Mouse (Mus musculus): Measurements from ENCODE around the gene Mad2l2. TPM values are rescaled to one million over a fixed set of nuclear protein-coding genes. Genes with fewer than 3 reads are reported as not detected.

The Mad2l2 gene
- polyA plus RNA-seq, 1 experiment from 2014 or later, result 90.6 TPM

DNA sequence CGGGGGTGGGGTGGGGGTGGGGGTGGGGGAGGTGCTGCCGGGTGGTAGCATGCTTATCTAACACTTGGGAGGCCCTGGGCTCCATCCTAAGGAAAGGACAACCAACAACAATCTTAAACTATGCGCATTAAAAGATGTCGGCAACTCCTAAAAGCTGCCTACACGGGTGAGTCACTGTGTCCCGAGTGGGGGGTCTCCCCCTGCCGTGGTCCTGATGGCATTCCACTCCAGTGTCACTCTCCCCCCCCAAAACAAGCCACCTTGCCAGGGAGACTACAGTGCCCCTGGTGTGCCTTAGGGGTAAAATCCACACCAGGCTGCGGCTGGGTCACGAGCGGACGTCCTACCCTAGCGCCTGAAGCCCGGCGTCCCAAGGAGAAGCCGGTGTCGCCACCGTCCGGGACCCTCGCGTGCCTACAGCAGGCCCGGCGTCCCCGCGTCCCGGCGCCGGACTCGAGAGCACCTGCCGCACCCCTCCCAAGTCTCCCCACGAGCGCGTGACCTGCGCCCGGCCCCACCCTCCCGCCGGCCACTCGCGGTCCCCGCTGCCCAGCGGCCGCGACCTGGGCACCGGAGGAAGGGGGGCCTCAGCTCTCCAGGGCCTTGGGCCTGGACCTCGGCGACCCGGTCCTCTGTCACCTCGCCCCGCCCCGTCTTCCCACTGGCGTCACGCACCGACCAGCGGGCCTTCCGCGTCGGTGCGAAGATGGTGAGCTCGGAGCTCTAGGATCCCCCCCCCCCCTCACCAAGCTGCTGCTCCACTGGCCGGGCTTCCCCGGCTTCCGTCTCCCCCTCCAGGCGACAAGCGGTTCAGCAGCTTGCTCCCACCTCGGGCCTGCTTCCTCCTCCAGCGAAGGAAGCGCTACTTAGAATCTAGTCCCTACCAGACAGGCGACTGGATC, 21.3 kb downstream of the Mad2l2 start, which contains the start of gene Fbxo6:
TSS of gene Fbxo6 (minus strand) at position 874 of the 902 bp plus-strand sequence.
- ATAC-seq (ENCODE audit: low FRiP score, low read depth), result peak; percentile 90
- 2% methylated on average over 67 of the region's 67 CpGs for WGBS
- peaks cover 50% of the 10 kb centered on the region for H3K36me3 ChIP-seq

DNA sequence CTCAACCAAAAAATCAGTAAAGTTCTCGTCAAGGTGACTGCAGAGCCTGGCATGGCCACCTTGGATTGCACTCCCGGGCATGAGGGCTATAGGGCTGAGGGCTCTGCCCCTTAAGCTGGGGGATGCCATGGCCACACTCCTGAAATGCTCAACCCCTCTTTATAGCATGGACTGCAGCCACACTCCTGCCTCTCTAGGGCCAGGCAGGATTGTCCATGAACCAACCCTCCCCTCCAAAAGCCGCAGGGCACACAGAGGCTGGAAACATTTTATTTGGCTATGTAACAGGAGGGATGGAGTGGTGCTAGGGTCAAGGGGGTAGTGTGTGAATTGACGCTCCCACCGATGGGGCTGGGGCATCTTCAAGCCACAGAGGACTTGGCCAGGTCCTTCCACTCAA, 22.4 kb downstream of the Mad2l2 start:
- peak; percentile 23; the same call in 1 of the 2 replicates for ATAC-seq (ENCODE audit: low FRiP score, low read depth)
- Histone ChIP-seq H3K9ac (no peak overlapping the region), H3K9me3 (no peaks in the 10 kb centered on the region), H3K4me2 (replicated peaks) (no peak overlapping the region), H3K27me3 (replicated peaks) (no peaks in the 10 kb centered on the region), H3K4me3 (no peak overlapping the region), H3K27ac (no peak overlapping the region), H3K36me3 (peaks cover 52% of the 10 kb centered on the region), H3K4me1 (peaks cover 8% of the 10 kb centered on the region; the same call in 1 of the 2 replicates)
- 84% methylated on average over 5 of the region's 5 CpGs for WGBS

More for the DNA sequence above, 21.3 kb downstream of the Mad2l2 start, which contains the start of gene Fbxo6:
- H3K9me3 ChIP-seq, result no peaks in the 10 kb centered on the region
- H3K27ac ChIP-seq, result peak within 1 kb of the TSS; percentile 81
- H3K4me3 ChIP-seq, result peak within 1 kb of the TSS; percentile 60
- peak within 1 kb of the TSS; percentile 97 for H3K4me2 ChIP-seq (replicated peaks)
- H3K4me1 ChIP-seq, result peaks cover 6% of the 10 kb centered on the region; the same call in 1 of the 2 replicates
- peak within 1 kb of the TSS; percentile 79 for H3K9ac ChIP-seq
- H3K27me3 ChIP-seq (replicated peaks), result no peaks in the 10 kb centered on the region

- no peak for ATAC-seq (ENCODE audit: low FRiP score, low read depth)
- H3K27ac ChIP-seq, result no peak overlapping the region
- H3K27me3 ChIP-seq (replicated peaks), result no peaks in the 10 kb centered on the region
- H3K36me3 ChIP-seq, result peaks cover 52% of the 10 kb centered on the region
- WGBS, result 92% methylated on average over 4 of the region's 4 CpGs
- no peak overlapping the region for H3K4me3 ChIP-seq
- no peak overlapping the region for H3K9ac ChIP-seq
- H3K4me1 ChIP-seq, result peaks cover 22% of the 10 kb centered on the region
- no peak overlapping the region for H3K4me2 ChIP-seq (replicated peaks)
- no peaks in the 10 kb centered on the region for H3K9me3 ChIP-seq
Observed at GRCm38 (mm10) chr4:148154006-148154405, 23.8 kb downstream of the Mad2l2 start.

GRCm38 (mm10) chr4:148154982-148155381, 24.8 kb downstream of the Mad2l2 start:
- no peak for ATAC-seq (ENCODE audit: low FRiP score, low read depth)
- Histone ChIP-seq H3K27ac (no peak overlapping the region), H3K27me3 (replicated peaks) (no peaks in the 10 kb centered on the region), H3K4me3 (no peak overlapping the region), H3K4me1 (peaks cover 22% of the 10 kb centered on the region), H3K9me3 (no peaks in the 10 kb centered on the region), H3K36me3 (peaks cover 52% of the 10 kb centered on the region), H3K4me2 (replicated peaks) (no peak overlapping the region), H3K9ac (no peak overlapping the region)
- 61% methylated on average over 3 of the region's 3 CpGs for WGBS

DNA sequence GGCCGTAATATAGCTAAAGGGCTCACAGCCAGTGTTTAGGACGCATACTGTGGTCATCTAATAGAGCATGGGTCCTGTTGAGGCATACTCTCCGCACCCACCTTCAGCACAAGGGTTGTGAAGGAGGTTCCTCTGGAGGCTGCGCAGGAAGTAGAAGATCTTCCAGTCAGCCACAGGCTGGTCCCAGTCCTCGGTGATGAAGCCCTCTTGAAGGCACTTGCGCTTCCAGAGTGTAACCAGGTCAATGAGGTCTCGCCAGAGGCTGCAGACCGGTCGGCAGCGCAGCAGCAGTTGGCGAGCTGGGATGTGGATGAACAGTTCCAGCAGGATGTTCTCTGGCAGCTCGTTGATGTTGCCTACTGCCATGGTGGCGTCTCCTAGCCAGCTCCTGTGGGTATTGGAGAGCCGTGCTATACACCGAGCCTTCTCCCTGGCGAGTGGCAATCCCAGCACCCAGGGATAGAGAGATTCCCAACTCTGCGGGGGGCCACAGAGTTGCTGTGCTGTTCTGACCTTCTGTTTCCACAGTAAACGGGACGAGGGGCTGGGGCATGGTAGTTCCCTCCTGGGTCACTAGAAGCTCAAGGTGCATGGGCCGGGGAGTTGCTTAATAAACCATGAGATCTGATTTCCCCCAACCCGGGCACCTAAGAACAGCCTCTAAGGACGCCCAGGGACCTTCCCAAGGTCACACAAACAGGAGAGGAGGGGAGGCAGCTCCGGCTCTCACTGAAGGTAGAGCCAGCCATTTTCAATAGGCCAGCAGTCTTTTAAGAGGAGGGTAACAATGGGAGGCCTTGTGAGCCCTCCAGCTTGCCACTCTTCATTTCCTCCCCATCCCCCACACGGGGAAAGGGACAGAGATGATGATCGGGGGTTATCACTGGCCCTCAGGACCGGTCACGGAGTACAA, 28.5 kb downstream of the Mad2l2 start:
- H3K27ac ChIP-seq, result peak overlapping the region; percentile 76
- H3K9me3 ChIP-seq, result no peaks in the 10 kb centered on the region
- H3K9ac ChIP-seq, result peak overlapping the region; percentile 88
- peak overlapping the region; percentile 96 for H3K4me2 ChIP-seq (replicated peaks)
- peaks cover 29% of the 10 kb centered on the region for H3K4me1 ChIP-seq
- peak overlapping the region; percentile 71 for H3K4me3 ChIP-seq
- 25% methylated on average over 27 of the region's 27 CpGs for WGBS
- peaks cover 32% of the 10 kb centered on the region for H3K27me3 ChIP-seq (replicated peaks)
- ATAC-seq (ENCODE audit: low FRiP score, low read depth), result peak; percentile 38
- H3K36me3 ChIP-seq, result peaks cover 44% of the 10 kb centered on the region

GRCm38 (mm10) chr4:148159544-148160435, 29.6 kb downstream of the Mad2l2 start:
- Histone ChIP-seq H3K27ac (peak overlapping the region; percentile 76), H3K9ac (peak overlapping the region; percentile 88), H3K4me2 (replicated peaks) (peak overlapping the region; percentile 96), H3K9me3 (no peaks in the 10 kb centered on the region), H3K4me1 (peaks cover 40% of the 10 kb centered on the region), H3K36me3 (peaks cover 34% of the 10 kb centered on the region), H3K27me3 (replicated peaks) (peaks cover 42% of the 10 kb centered on the region), H3K4me3 (peak overlapping the region; percentile 71)
- under 1% methylated on average over 54 of the region's 55 CpGs for WGBS
- ATAC-seq (ENCODE audit: low FRiP score, low read depth), result peak; percentile 88

GRCm38 (mm10) chr4:148160436-148161390, 30.5 kb downstream of the Mad2l2 start, which contains the start of the genes Fbxo44 and Fbxo2:
TSS of gene Fbxo44 (minus strand) at chr4:148160482.
TSS of gene Fbxo2 (plus strand) at chr4:148160621.
- peak; percentile 73 for ATAC-seq (ENCODE audit: low FRiP score, low read depth)
- peaks cover 46% of the 10 kb centered on the region for H3K4me1 ChIP-seq
- H3K27me3 ChIP-seq (replicated peaks), result peaks cover 51% of the 10 kb centered on the region

DNA sequence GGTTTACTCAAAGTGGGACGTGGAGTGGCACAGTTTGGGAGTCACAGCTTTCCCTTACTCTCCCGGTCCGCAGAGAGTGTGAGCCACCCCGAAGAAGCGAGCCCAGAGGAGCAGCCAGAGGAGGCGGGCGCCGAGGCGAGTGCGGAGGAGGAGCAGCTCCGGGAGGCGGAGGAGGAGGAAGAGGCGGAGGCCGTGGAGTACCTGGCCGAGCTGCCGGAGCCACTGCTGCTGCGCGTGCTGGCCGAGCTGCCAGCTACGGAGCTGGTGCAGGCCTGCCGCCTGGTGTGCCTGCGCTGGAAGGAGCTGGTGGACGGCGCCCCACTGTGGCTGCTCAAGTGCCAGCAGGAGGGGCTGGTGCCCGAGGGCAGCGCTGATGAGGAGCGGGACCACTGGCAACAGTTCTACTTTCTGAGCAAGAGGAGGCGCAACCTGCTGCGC, 33.8 kb downstream of the Mad2l2 start:
- Histone ChIP-seq H3K4me3 (peak overlapping the region; percentile 23), H3K4me2 (replicated peaks) (peak overlapping the region; percentile 53), H3K36me3 (no peaks in the 10 kb centered on the region), H3K27ac (no peak overlapping the region), H3K9me3 (no peaks in the 10 kb centered on the region), H3K9ac (0 out of 2 replicates have a peak overlapping the region, but pooled peaks have one; percentile 14), H3K4me1 (peaks cover 40% of the 10 kb centered on the region), H3K27me3 (replicated peaks) (peaks cover 63% of the 10 kb centered on the region)
- ATAC-seq (ENCODE audit: low FRiP score, low read depth), result no peak
- whole genome bisulfite sequencing, result under 1% methylated on average over 29 of the region's 29 CpGs

More at GRCm38 (mm10) chr4:148160436-148161390, 30.5 kb downstream of the Mad2l2 start, which contains the start of the genes Fbxo44 and Fbxo2:
- Histone ChIP-seq H3K36me3 (peaks cover 26% of the 10 kb centered on the region), H3K27ac (peak within 1 kb of the TSS; percentile 76), H3K4me2 (replicated peaks) (peak within 1 kb of the TSS; percentile 96), H3K4me3 (peak within 1 kb of the TSS; percentile 71), H3K9ac (peak within 1 kb of the TSS; percentile 88), H3K9me3 (no peaks in the 10 kb centered on the region)
- WGBS, result under 1% methylated on average over 43 of the region's 43 CpGs

DNA sequence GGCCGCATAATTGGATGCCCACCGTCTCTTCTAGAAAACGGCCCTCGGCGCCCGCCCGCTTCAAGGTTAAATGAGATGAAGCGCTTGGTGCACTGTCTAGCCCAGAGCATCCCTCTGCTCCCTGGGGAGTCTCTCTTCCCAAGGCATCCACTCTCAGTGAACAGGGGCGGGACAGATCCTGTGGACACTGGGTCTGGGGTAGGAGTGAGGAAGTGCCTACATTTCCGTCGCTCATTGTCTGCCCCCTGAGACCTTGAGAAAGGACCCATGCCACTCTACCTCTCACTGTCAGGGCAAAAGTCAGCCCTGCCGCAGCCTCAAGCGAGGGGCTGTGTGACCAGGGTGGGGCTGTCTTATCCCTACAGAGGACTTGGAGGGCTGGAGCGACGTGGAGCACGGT, 34.3 kb downstream of the Mad2l2 start:
- no peak overlapping the region for H3K27ac ChIP-seq
- H3K27me3 ChIP-seq (replicated peaks), result peaks cover 64% of the 10 kb centered on the region
- peaks cover 40% of the 10 kb centered on the region for H3K4me1 ChIP-seq
- peak overlapping the region; percentile 23; the same call in 1 of the 2 replicates for H3K4me3 ChIP-seq
- H3K9me3 ChIP-seq, result no peaks in the 10 kb centered on the region
- peak overlapping the region; percentile 53 for H3K4me2 ChIP-seq (replicated peaks)
- H3K36me3 ChIP-seq, result no peaks in the 10 kb centered on the region
- ATAC-seq (ENCODE audit: low FRiP score, low read depth), result no peak
- WGBS, result 1% methylated on average over 16 of the region's 16 CpGs
- H3K9ac ChIP-seq, result no peak overlapping the region

GRCm38 (mm10) chr4:148165551-148165950, 35.4 kb downstream of the Mad2l2 start:
- Histone ChIP-seq H3K27me3 (replicated peaks) (peaks cover 68% of the 10 kb centered on the region), H3K9ac (no peak overlapping the region), H3K4me3 (no peak overlapping the region), H3K4me1 (peaks cover 36% of the 10 kb centered on the region), H3K36me3 (no peaks in the 10 kb centered on the region), H3K9me3 (no peaks in the 10 kb centered on the region), H3K27ac (no peak overlapping the region), H3K4me2 (replicated peaks) (peak overlapping the region; percentile 41; the same call in 1 of the 2 replicates)
- ATAC-seq (ENCODE audit: low FRiP score, low read depth), result no peak
- 6% methylated on average over 17 of the region's 17 CpGs for WGBS
